Mouse (Mus musculus): Measurements from ENCODE around the gene Serpina3k.
"Not testable (repeated sequence)": the region's sequence is repeated elsewhere in the genome, so short reads cannot be mapped to it uniquely, and the experiment has no call there.

The Serpina3k gene

DNA sequence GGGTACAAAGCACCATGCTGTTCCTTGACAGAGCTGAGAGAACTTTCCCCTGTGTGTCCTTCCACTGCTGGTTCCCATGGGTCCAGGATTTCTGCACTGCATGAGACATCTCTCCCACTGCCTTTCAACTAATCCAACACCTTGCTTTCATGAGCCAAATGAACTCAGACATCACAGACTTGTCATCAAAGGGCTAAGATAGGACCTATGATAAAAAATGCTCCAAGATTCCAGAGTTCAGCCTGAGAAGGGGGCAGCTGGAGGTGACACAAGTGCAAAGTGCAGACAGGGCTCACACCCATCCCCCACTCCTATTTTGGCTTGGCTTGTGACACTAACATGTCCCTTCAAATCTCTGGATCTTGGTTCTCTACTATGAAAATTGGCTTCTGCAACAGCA is 50.2 kb downstream of the Serpina3k start:
- no peak for DNase-seq (ENCODE audit: low read depth, low spot score)

DNA sequence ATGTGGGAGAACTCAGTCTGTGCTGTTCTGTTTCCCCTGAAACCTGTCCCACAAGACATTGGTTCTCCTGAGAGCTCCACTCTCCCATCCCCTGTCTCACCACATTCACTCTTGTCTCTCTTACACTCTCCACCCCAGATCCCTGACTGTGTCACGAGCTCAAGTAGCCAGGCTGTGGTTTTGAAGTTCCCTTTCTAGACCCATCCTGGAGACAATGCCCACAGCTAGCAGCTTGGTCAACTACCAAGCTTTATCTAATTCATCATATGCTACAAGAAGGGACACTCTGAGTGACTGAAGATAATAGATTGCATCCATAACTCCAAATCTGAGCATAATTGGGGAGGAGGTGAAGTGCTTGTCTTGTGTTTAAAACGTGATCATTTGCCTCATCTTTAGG is 52.8 kb downstream of the Serpina3k start:
- not testable (repeated sequence) for DNase-seq (ENCODE audit: low read depth, low spot score)

All from mesoderm, embryonic 11.5 days (tissue).